Mouse (Mus musculus): ENCODE data around the gene Hif1an. TPM values are rescaled to one million over a fixed set of nuclear protein-coding genes. Genes with fewer than 3 reads are reported as not detected.
A peak's percentile ranks its signal among the peaks of the same experiment; 100 is the strongest.

Hif1an gene
- total RNA-seq, 2 experiments from 2014 or later: 31.7 to 34.6 TPM

GRCm38 (mm10) chr19:44554490-44554860 is 8.2 kb upstream of the Hif1an start:
- DNase-seq (ENCODE audit: low spot score in 2 of 2): no peak
- intact Hi-C loops (cut with DNase I): no loop called here

- peak; percentile 92 to 96 for DNase-seq (ENCODE audit: low spot score in 2 of 2)
- intact Hi-C loops (cut with DNase I): no loop called here
Observed at GRCm38 (mm10) chr19:44554861-44555590, 7.6 kb upstream of the Hif1an start, which contains the start of gene Ndufb8. Ndufb8 (minus strand) TSS chr19:44555440.

DNA sequence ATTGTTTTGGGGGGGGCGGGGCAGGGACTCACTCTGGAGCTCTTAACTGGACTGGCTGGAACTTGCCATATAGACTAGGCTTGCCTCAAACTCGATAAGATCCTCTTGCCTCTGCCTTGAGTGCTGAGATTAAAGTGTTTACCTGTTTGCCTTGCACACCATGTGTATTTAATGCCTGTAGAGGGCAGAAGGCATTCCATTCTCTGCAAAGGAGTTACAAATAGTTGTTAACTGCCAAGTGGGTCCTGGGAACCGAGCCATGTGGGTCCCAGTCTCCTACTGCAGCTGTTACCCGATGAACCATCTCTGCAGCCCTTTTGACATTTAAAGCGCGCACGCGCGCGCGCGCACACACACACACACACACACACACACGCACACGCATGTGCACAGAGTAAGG is 1.4 kb downstream of the Hif1an start:
- DNase-seq (ENCODE audit: low spot score in 2 of 2): no peak
- intact Hi-C loops (cut with DNase I): no loop called here

DNA sequence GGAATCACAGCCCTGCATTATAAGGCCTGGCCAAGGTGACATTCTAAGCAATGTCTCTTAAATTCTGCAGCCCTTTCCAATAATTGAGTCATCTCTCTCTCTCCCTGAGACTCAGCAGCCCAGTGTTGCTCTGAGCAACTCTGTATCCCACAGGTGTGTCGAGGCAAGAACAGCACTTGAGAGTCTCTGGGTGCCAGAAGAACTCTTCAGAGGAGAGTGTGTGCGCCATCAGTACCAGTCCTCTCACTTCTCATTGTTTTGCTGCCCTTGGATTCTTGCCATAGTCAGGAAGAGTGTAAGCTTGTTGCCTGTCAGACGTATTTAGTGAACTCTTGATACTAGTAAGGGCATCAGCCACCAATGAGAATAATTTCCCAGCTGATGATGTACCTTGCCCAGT is 5.1 kb downstream of the Hif1an start:
- intact Hi-C loops (cut with DNase I): no loop called here
- no peak for DNase-seq (ENCODE audit: low spot score in 2 of 2)

- no peak for DNase-seq (ENCODE audit: low spot score in 2 of 2)
- intact Hi-C loops (cut with DNase I): no loop called here
Observed at GRCm38 (mm10) chr19:44576275-44576674, 13.6 kb downstream of the Hif1an start.

DNA sequence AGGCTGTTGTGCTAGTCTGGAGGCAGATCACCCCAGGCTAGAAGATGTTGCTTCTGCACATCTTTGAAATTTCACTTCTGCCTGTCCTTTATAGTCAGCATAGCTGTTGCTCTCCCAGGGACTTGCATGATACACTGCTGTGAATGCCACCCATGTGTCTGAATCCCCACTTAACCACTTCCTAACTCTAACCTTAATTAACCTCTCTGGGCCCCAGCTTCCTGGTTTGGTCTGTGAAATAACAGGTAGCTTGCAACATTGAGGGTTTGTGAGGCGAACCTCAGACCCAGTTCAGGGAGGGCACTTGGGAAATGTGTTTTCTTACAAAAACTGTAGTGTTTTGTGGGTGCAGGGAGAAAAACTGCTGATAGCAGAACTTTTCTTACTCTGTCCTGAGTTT is 15.4 kb downstream of the Hif1an start:
- DNase-seq (ENCODE audit: low spot score in 2 of 2): no peak
- intact Hi-C loops (cut with DNase I): no loop called here

GRCm38 (mm10) chr19:44582103-44582502 is 19.5 kb downstream of the Hif1an start:
- DNase-seq (ENCODE audit: low spot score in 2 of 2): no peak
- intact Hi-C loops (cut with DNase I): loop anchor here (1.0 to 2.0 kb wide), 2 partner anchors 171 to 313 kb away; no protein-coding TSS in a partner anchor

DNA sequence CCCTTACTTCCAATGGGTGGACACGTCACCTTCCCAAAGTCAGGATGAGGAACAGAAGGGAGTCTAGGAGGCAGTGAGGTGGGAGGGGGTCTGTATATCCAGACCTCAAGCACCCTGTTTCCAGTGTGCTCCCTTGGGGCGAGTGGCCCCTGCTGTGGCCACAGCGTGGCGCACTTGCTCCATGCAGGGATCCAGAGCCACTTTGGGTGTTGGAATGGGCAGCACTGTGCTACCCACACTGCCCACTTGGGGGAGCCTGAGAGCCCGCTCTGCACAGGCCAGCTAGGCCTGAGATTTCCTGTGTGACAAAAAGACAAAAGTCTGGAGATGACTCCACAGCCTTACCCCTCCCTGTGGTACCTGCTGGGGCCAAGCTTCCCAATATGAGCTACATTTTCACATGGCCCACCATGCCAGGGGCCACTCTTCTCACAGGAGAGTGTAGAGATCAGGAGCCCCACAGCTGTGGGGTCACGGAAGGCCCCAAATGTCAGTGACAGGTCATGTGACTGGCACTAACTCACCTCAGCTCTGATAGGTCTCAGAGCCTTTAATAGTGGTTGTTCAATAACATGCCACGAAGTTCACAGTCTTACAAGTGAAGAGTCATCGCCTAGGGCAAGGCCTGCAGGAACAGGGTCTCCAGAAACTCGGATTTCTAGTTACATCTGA is 20.1 kb downstream of the Hif1an start:
- DNase-seq (ENCODE audit: low spot score in 2 of 2): peak; percentile 95 to 97
- intact Hi-C loops (cut with DNase I): loop anchor here (1.0 to 2.0 kb wide), 2 partner anchors 170 to 313 kb away; no protein-coding TSS in a partner anchor

DNA sequence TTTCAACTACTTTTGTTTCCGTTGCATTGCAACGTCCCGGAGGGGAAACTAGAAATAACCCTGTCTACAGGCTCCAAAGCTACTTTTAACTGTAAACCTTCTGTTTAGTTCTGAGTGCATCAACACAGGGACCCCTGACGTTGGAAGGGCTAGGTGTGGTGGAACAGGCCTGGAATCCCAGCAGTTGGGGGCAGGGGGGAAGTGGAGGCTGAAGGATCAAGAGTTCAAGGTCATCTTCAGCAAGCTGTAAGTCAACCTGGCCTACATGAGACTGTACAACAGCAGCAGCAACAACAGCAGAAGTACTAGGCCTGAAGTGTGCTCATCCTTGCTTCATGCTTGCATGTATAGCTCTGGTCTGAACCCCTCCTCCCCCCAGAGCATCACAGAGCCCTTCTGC is 25.4 kb downstream of the Hif1an start:
- DNase-seq (ENCODE audit: low spot score in 2 of 2): no peak
- intact Hi-C loops (cut with DNase I): no loop called here

DNA sequence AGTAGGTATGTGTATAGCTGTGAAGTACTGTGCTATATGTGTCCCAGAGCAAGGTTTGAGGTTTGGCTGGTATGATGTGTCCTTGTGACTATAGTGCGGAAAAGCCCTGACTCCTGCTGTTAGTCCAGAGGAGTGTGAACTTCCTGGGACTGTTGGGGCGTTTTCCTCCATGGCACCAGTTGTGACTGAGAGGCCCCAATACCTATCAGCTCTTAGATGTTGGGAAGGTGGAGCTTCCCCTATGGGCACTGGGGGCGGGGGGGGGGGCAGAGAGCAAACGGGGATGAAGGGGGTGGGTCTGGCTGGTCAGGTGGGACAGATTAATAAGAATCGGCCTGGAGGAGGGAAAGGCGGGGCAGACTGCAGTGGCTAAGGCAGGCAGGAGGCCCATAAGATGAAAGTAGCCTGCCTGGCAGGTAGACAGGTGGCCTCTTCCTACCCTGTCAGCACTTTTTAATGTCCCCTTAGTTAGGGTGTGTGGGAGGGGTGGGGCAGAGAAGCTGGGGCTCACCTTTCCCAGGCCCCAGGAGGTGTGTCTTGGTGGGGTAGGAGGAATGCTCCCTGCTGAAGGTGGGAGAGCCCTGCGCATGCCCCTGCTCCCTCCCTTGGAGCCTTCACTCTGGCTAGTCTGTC is 27.1 kb downstream of the Hif1an start:
- DNase-seq (ENCODE audit: low spot score in 2 of 2): no peak
- intact Hi-C loops (cut with DNase I): no loop called here

DNA sequence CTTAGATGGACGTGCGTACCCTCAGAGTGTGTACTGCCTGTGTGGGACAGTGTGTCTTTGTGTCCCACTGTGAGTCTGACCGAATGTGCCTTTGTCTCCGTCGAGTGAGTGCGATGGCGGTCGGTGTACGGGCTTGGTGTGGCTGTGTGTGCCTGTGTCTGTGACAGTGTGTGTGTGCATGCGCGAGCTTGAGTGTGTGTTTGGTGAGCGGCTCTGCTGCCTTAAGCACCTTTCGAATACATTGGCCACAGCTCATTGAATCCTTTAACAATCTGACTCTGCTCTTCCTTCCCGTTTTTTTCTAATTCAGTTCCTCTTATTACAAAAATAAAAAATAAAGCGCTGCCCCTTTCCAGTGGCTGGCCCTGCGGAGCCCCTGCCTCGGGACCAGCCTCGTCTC is 28.3 kb downstream of the Hif1an start:
- intact Hi-C loops (cut with DNase I): no loop called here
- DNase-seq (ENCODE audit: low spot score in 2 of 2): no peak

DNA sequence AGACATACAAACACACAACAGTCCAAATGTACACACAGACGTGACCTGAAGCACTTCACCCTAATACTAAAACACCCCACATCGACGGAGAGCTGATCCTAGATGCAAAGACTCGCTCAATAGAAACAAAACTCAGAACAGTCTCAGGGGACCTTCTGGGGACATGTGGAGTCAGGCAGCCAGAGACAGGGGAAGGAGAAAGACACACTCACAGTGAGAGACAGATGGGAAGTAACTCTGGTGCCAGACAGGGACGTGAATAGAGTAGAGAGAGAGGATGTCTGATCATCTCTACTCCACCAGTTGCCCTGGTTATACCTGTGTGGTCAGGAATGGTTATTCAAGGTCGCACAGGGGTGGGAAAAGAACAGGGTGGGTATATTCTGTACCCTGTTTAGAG is 29.0 kb downstream of the Hif1an start:
- no peak for DNase-seq (ENCODE audit: low spot score in 2 of 2)
- intact Hi-C loops (cut with DNase I): no loop called here

- no peak for DNase-seq (ENCODE audit: low spot score in 2 of 2)
- intact Hi-C loops (cut with DNase I): no loop called here
Observed at GRCm38 (mm10) chr19:44594180-44594579, 31.5 kb downstream of the Hif1an start.

DNA sequence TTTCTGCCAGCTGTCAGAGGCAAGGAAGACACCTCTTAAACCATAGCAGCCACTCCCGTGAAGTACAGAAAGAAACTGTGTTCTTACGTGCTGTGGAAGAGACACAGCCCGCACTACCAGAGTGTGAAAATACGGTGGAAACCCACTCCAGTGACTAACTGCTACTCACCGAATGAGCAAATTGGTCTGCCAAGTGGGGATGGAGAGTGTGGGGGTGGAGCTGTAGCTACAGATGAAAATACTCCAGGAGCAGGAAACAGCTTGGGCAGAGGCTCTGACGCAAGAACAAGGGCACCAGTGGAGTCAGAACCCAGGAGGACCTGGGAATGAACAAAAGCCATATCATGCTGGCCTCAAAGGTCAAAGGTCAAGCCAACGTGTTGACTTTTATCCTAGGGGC is 55.5 kb downstream of the Hif1an start:
- peak; percentile 64 to 88 for DNase-seq (ENCODE audit: low spot score in 2 of 2)
- intact Hi-C loops (cut with DNase I): no loop called here

Other genes starting within 250 kb of the Hif1an start
- 1 to 10 TPM; 1.9 to 2.1 TPM for gene Scd4, start 229.8 kb upstream of the Hif1an start, total RNA-seq (2021)
- 100 to 1,000 TPM; 130 to 138 TPM for gene Scd1, start 155.0 kb upstream of the Hif1an start, total RNA-seq (2021)
- gene Wnt8b, start 69.4 kb upstream of the Hif1an start, total RNA-seq (2021): not detected
- gene Sec31b, start 17.0 kb upstream of the Hif1an start, total RNA-seq (2021): under 1 TPM; 0.30 to 0.33 TPM
- gene Gm20538, start 10.0 kb upstream of the Hif1an start, total RNA-seq (2021): not detected
- 100 to 1,000 TPM; 408 to 415 TPM for gene Ndufb8, start 7.4 kb upstream of the Hif1an start, total RNA-seq (2021)
- gene Pax2, start 193.2 kb downstream of the Hif1an start, total RNA-seq (2021): under 1 TPM; 0.11 to 0.22 TPM